Mouse (Mus musculus): ENCODE measurements around the gene Imp3.
"Not testable (repeated sequence)": the region's sequence is repeated elsewhere in the genome, so short reads cannot be mapped to it uniquely, and the experiment has no call there.

Gene Imp3

DNA sequence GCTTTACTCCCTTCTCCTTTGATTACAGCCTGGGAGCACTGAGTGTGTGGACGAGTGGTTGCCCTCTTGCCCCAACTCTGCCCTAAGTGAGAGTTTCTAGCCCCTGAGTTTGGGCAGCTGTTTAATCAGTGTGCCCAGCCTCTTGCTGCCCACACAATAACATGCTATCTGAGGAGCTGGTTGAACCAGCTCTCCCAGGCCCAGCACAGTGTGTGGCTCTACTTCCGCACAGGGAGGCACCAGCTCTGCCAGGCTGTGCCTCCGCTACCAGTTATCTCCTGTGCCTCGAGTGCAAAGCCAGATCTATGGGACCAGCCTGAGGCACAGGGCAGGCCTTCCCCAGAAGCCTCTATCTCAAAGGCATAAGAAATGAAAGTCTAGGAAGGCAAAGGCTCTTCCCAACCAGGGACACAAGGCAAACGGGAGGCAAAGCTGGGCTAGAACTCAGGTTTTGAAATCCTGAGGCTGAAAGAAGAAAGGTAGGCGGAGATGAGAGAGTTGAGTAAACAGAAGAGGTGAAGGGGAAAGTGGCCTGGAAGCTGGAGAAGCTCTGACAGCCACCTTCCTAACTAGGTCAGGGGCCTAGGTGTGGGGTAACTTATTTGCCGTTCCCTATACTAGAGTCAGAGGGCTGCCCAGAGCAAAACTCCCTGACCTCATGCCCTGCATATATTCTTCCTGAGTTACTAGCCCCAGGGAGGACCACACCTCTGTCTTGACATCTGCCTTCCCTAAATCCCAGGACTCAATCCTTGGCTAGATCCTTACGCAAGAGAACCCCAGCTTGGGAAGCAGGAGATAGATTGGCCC lies 13.2 kb upstream of the Imp3 start:
- DNase-seq: no peak

DNA sequence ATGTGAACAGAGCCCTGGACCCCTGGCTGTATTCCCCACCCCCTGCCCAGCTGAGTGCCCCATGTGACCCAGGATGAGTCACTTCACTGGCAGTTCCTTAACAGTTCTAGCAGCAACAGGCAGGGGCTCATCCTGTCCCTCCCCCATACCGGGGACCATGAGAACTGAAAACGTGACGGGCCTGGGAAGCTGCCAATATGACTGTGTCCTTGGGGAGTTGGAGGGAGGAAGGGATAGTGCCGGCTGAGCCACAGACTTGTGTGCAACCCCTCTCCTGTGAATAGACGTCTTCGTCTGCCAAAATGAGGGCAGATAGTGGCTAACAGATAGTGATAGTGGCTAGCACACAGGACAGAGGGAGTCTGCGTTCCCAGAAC lies 12.6 kb upstream of the Imp3 start:
- peak; percentile 91 for DNase-seq

DNA sequence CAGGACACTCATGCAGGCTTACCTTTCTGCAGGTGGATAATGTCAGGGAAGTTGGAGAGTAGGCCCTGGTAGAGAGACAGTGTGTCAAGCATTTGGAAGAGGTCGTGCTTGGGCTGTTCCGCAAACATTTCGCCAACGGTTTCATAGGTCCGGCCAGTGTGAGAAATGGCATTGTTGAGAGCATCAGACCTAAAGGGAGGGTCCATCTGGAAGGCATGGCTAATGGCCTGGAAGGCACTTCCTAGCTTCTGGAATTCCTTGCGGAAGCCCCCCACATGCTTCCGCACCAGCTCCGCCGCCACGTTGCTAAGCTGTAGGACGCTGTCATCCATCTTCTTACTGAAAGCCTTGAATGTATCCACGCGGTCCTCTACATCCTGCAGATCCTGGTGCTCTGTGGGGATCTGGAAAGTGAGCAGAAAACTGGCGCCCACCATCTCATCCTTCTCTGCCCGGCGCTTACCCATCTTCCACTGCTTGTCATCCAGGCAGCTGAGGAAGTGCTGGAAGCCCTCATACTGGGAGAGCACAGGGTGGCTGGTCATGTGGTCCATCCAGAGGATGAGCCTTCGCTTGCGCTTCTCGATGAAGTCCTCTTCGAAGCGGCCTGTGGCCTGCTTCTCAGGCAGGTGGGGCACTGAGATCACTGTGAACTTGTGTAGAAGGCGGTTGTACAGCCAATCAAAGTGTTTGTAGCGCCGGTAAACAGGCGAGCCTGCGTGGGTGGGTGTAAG lies 11.8 kb upstream of the Imp3 start:
- DNase-seq: no peak

GRCm38 (mm10) chr9:56926025-56926360 lies 11.3 kb upstream of the Imp3 start:
- no peak for DNase-seq

- no peak for DNase-seq
Observed at GRCm38 (mm10) chr9:56926387-56926786, 10.9 kb upstream of the Imp3 start.

DNA sequence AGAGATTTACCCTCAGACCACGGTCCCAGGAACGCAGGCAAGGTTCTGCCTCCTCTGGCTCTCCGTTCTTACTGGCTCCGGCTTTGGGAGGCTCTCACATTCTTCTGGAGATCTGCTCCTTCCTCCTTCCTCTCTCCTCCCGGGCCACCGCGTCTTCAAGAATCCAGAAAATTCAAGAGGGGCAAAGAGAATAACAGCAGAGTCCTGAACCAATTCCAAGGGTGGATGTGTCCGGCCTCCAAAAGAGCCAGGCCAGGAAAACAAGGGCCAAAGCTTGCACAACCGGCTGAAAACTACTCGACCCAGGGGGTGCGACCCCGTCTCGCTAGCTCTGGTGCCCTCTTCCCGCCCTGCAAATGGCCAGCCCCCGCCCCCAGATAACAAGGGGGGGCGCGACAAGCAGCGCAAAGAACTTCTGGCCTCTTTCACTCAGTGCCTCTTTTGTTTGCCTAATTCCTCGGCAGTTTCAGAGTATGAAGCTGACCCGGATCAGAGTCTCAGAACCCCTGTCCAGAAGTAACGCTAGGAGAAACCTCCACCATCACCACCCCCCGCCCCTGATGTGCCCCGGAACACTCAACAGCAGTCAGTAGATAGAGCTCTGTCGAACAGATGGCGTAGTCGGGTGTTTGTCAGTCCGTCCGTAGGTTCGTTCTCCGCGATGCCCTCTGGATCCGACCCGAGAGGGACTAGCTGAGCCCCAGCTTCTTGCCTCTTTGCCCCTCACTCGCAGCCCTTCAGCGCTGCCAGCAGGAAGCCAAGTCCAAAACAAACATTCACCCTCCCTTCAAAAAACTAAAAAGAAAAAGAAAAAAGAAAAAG lies 9.9 kb upstream of the Imp3 start:
- peak; percentile 76 for DNase-seq

- peak; percentile 97 for DNase-seq
Observed at GRCm38 (mm10) chr9:56928041-56928811, 9.0 kb upstream of the Imp3 start, which contains the start of gene Snx33. Snx33 (minus strand) TSS chr9:56928371.

DNA sequence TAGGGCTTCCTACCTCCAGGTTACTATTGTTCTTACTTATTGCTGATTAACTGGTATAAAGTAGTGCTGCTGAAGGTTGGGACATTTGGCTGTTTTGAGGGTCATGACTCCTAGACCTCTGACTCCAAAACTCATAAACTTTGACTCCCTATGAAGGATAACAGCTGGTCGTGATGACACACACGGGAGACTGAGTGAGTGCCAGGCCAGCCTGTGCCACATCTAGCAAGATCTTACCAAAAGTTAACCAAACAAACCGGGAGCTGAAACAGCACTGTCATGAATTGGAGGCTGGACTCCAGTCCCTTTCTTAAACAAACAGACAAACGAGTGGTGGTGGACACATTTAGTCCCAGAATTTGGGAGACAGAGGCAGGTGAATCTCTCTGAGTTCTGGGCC lies 7.8 kb upstream of the Imp3 start:
- no peak for DNase-seq

DNA sequence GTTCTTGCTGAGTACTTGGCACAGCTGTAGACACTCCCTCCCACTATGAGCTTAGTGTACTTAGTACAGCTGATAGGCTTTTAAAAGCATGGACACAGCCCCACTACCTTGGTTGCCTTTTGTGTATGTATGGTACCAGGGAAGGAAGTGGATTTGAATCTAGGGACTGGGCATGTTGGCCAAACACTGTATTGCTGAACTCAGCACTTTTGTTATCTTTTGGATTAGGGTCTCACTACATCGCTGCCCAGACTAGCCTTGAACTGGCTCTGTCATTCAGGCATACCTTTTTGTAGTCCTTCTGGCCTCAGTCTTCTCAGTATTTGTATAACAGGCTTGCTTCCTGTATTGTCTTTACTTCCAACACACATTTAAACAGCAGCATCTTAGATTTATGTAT lies 6.7 kb upstream of the Imp3 start:
- no peak for DNase-seq

DNA sequence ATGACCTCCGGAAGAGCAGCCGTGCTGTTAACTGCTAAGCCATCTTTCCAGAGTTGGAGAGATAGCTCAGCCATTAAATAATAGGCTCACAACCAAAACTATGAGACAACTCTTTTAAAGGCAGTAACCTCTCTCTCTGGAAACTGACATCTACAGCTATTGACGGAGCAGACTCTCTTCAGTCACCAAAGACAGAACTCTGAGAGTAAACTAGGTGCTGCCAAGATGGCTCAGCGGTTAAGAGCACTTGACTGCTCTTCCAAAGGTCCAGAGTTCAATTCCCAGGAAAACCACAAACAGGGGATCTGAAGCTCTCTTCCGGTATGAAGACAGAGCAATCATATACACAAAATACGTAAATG lies 433 bp upstream of the Imp3 start:
- no peak for DNase-seq

DNA sequence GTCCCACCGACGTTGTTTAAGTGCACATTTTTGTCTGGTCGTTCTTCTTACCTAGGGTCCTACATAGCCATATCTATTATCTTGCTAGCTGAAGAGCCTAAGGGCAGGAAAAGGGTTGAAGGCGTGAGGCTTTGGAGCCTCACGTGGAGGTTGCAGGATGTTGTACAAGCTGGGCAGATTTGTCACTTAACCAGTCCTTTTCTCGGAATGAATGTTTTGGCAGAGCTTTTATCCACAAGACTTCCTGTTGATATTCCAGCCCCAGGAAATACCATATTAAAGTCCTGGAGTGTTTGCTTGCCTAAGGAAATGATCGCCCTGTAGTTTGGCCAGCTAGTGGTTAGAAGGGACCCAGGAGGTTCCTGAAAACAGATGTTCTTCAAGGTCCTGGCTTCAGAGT lies 1.1 kb downstream of the Imp3 start:
- peak; percentile 52 for DNase-seq

DNA sequence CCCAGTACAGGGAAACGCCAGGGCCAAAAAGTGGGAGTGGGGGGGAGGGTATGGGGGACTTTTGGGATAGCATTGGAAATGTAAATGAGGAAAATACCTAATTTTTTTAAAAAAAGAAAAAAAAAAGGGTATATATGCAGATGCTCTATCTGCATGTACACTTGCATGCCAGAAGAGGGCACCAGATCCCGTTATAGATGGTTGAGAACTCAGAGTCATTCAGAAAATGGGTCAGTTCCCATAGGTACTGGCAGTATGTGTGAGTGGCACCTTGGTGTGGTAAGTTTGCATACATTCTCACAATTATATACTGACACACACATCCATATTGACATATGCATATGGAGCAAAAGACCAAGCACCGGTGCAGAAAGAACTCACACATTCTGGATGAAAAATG lies 10.2 kb downstream of the Imp3 start:
- DNase-seq: peak; percentile 59

DNA sequence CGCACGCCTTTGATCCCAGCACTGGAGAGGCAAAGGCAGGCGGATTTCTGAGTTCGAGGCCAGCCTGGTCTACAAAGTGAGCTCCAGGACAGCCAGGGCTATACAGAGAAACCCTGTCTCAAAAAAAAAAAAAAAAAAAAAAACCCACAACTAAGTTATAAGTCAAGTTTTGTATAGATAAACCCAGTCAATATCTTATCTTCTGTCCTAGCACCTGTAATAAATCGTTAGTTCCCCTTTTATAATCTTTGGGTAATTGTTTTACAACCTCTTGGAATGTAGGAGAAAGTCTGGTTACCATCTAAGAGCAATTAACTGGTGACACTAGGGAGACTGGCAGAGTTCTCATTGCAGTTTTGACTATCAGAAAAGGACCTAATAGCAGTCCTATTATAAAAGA lies 11.4 kb downstream of the Imp3 start:
- not testable (repeated sequence) for DNase-seq

DNA sequence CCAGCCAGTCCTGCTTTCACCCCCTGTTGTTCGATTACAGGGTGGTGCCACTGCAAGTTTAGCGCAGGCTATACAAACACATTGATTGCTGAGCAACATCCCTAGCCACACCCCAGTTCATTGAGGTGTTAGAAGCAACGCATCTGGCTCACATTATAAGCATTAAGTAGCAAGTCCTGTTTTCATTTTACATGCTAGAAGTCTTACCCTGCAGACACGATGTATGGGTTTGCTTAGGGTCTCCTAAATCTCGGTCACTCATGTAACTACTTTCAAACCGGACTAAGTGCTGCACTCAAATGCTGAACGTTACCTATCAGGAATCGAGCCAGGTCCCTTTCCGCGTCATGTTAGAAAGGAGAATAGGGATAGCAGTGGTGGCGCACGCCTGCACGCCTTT lies 12.5 kb downstream of the Imp3 start:
- peak; percentile 3 for DNase-seq

- peak; percentile 99 for DNase-seq
Observed at GRCm38 (mm10) chr9:56950414-56951400, 13.4 kb downstream of the Imp3 start, which contains the start of gene Snupn. Snupn (plus strand) TSS chr9:56950878.

DNA sequence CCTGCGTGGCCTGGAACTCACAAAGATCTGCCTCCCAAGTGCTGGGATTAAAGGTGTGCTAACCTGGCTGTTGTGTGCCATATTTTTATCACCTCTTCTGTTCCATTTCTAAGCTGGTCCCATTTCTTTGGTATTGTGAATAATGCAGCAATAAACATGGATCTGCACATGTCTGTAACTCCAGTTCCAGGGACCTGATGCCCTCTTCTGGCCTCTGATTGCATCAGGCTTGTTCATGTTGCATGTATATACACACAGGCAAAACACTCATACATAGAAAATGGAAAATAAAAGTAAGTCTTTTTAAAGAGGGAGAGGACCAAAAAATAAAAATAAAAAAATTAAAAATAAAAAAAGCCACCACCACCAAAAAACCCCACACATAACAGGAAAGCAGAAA lies 16.3 kb downstream of the Imp3 start:
- no peak for DNase-seq

- peak; percentile 13 for DNase-seq
Observed at GRCm38 (mm10) chr9:56956966-56957675, 19.8 kb downstream of the Imp3 start.

- no peak for DNase-seq
Observed at GRCm38 (mm10) chr9:56958689-56959088, 21.4 kb downstream of the Imp3 start.

DNA sequence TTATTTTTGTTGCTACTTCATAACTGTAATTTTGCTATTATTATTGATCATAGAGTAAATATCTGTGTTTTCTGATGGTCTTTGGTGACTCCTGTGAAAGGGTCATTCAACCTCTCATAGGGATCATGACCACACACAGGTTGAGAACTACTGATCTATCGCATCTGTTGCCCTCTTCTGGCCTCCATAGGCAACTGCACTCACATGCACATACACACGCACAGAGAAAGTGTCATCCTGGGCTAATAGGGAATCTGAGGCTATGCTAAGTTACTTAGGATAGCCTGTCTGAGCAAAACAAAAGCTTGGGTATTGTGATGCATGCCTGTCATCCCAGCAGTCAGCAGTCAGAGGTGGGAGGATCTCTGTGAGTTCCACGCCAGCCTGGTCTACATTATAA lies 24.3 kb downstream of the Imp3 start:
- no peak for DNase-seq

DNA sequence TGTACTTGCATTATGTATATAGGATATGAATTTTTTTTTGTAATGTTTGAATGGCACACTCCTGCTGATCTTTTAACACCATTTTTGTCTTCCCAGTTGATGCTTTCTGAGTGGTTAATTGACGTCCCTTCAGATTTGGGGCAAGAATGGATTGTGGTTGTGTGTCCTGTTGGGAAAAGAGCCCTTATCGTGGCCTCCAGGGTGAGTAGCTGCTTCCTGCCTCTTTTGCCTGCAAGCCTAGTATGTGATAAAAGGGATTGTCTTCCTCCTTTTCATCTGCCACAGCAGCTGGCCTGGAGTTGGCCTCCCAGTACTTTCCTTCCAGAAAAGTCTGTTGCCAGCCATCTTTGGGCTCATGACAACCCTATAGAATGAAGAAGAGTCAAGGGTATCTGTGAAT lies 32.9 kb downstream of the Imp3 start:
- no peak for DNase-seq

Data from kidney, postnatal 14 days (tissue).